Mouse (Mus musculus) kidney, adult 9 months (tissue): ENCODE results near the gene Gm20388.
"Not testable (repeated sequence)": the region's sequence is repeated elsewhere in the genome, so short reads cannot be mapped to it uniquely, and the experiment has no call there.

Experiments used
- DNase-seq: peaks from one replicate; pipeline ENCODE4 v3.0.0; 2022

The Gm20388 gene

GRCm38 (mm10) chr8:124143871-124144618, 4233.4 kb downstream of the Gm20388 start:
- DNase-seq = no peak

GRCm38 (mm10) chr8:124144619-124144980, 4234.0 kb downstream of the Gm20388 start:
- DNase-seq = no peak

- DNase-seq = no peak
Observed at GRCm38 (mm10) chr8:124146286-124146685, 4235.6 kb downstream of the Gm20388 start.

GRCm38 (mm10) chr8:124150009-124150408, 4239.4 kb downstream of the Gm20388 start:
- no peak for DNase-seq

- no peak for DNase-seq
Observed at GRCm38 (mm10) chr8:124150536-124150935, 4239.9 kb downstream of the Gm20388 start.

GRCm38 (mm10) chr8:124151881-124152280, 4241.2 kb downstream of the Gm20388 start:
- no peak for DNase-seq

- DNase-seq = no peak
Observed at GRCm38 (mm10) chr8:124152771-124153170, 4242.1 kb downstream of the Gm20388 start.

- DNase-seq = no peak
Observed at GRCm38 (mm10) chr8:124156324-124156723, 4245.7 kb downstream of the Gm20388 start.

GRCm38 (mm10) chr8:124161683-124162082, 4251.0 kb downstream of the Gm20388 start:
- no peak for DNase-seq

- no peak for DNase-seq
Observed at GRCm38 (mm10) chr8:124163258-124163657, 4252.6 kb downstream of the Gm20388 start.

GRCm38 (mm10) chr8:124169749-124170148, 4259.1 kb downstream of the Gm20388 start:
- no peak for DNase-seq

- DNase-seq = no peak
Observed at GRCm38 (mm10) chr8:124170671-124171070, 4260.0 kb downstream of the Gm20388 start.

- no peak for DNase-seq
Observed at GRCm38 (mm10) chr8:124171557-124172528, 4261.2 kb downstream of the Gm20388 start.

GRCm38 (mm10) chr8:124173688-124174087, 4263.0 kb downstream of the Gm20388 start:
- no peak for DNase-seq

- no peak for DNase-seq
Observed at GRCm38 (mm10) chr8:124176133-124176532, 4265.5 kb downstream of the Gm20388 start.

- DNase-seq = not testable (repeated sequence)
Observed at GRCm38 (mm10) chr8:124177092-124177491, 4266.5 kb downstream of the Gm20388 start.

- DNase-seq = no peak
Observed at GRCm38 (mm10) chr8:124180681-124181445, 4270.2 kb downstream of the Gm20388 start.

GRCm38 (mm10) chr8:124181751-124182150, 4271.1 kb downstream of the Gm20388 start:
- no peak for DNase-seq

- no peak for DNase-seq
Observed at GRCm38 (mm10) chr8:124182224-124182623, 4271.6 kb downstream of the Gm20388 start.

GRCm38 (mm10) chr8:124184078-124184477, 4273.4 kb downstream of the Gm20388 start:
- no peak for DNase-seq

GRCm38 (mm10) chr8:124184507-124184906, 4273.9 kb downstream of the Gm20388 start:
- no peak for DNase-seq

GRCm38 (mm10) chr8:124185081-124185480, 4274.4 kb downstream of the Gm20388 start:
- DNase-seq = no peak

- DNase-seq = no peak
Observed at GRCm38 (mm10) chr8:124190388-124190787, 4279.7 kb downstream of the Gm20388 start.
